Mouse (Mus musculus) heart, adult 9 months (tissue): ENCODE data around the gene Cage1.
A peak's percentile ranks its signal among the peaks of the same experiment; 100 is the strongest.

ENCODE experiments used
- DNase-seq, 2 experiments: peaks; one replicate each; pipeline ENCODE4 v3.0.0; 2022; ENCODE audit warnings: low spot score in 2 of 2

Cage1 gene

DNA sequence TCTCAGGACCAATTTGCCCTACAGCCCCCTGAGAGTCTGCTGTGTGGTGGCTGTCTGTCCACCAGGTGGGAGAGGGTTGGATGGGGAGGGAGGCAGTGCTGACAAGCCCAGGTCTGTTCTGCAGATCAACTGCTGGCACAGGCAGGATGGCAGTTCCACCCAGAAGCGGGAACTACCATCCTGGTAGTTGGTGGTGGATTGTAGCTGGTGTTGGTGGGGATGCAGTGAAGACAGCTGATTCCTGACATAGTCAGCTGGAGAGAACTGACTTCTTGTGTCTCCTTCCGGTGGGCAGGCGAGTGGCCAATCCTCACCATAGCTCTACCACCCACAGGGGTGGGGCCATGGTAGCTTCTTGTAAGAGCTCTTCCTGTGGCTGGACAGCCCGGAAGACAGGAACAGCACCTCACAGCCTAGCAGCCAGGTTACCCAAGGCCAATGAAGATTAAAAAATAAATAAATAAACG is 26.4 kb downstream of the Cage1 start:
- no peak for DNase-seq

DNA sequence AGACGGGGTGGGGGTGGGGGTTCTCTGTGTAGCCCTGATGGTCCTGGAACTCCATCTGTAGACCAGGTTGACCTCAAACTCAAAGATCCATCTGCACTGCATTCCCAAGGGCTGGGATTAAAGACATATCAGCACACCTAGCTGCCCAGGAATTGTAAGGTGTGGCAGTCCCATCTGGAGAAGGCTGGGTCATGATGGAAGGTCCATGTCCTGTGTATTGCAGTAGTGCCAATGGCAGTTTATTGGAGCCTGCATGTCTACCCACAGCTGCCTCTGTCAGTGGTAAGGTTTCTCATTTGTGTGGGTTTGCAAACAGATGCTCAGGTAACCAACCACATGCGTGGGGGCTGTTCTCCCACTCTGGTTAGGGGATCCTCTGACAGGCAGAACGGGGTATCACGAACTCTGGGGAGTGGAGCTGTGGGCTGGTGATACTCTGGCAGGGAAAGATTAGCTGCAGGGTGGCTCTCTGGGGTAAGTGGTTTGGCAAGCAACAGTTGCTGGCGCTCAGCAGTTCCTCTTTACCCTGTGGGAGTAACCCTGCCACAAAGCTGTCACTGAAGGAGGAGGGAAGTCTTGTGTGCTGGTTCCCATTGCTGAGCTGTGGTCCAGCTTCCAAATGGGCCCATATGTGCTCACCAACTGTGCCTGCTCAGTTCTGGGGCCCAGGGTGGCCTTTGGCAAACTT is 27.0 kb downstream of the Cage1 start:
- DNase-seq, result peak in 1 of 2 experiments; percentile 5

DNA sequence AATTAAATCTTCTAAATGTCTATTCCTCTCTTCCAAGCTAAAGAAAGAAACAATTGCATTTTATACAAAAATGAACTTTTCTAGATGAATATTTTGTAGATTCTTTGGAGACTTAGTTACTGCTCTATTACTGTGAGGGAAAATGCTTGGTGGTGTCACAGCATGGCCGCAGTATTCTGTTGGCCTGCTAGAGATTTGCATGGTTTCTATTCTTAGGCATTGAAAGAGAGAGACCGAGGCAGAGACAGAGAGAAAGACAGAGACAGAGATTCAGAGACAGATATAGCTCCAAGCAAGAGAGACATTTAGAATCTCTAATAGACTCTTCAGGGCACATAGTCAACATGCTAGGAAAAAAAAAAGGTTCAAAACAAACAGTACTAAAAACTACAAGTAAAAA is 28.9 kb downstream of the Cage1 start:
- DNase-seq, result no peak

DNA sequence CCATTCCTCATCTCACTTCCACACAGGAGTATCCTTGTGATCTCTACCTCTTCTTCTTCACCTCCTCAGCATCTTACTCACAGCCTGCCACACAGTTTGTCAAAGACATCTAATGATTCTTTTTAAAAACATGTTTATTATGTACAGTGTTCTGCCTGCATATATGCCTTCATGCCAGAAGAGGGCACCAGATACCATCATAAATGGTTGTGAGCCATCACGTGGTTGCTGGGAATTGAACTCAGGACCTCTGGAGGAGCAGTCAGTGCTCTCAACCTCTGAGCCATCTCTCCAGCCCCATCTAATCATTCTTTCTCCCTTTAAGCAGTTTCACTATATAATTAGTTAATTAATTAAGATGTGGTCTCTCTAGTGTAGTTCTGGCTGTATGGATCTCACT is 34.4 kb downstream of the Cage1 start:
- no peak for DNase-seq

DNA sequence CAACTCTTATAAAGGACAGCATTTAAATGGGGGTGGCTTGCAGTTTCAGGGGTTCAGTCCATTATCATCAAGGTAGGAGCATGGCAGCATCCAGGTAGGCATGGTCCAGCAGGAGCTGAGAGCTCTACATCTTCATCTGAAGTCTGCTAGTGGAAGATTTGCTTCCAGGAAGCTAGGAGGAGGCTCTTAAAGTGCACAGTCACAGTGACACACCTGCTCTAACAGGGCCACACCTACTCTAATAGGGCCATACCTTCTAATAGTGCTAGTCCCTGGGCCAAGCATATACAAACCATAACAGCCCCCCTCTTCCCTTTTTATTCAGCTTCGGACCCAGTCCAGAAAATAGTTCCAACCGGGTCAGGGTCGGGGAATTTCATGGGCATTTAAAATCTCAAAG is 37.2 kb downstream of the Cage1 start:
- no peak for DNase-seq

DNA sequence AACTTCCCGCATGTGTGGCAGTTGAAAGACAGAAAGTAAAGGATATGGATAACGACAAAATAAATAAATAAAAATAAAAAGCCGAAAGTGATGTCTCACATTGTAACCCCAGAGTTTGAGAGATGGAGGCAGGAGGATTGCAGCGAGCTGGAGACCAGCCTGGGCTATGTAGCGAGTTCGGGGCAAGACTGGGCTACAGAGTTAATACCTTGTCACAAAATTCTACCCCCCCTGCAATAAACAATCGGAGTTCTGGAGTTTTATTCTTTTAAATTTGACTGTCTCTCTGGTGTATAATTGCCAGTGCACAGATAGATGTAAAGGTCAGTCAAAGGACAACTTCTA is 42.5 kb downstream of the Cage1 start:
- no peak for DNase-seq

DNA sequence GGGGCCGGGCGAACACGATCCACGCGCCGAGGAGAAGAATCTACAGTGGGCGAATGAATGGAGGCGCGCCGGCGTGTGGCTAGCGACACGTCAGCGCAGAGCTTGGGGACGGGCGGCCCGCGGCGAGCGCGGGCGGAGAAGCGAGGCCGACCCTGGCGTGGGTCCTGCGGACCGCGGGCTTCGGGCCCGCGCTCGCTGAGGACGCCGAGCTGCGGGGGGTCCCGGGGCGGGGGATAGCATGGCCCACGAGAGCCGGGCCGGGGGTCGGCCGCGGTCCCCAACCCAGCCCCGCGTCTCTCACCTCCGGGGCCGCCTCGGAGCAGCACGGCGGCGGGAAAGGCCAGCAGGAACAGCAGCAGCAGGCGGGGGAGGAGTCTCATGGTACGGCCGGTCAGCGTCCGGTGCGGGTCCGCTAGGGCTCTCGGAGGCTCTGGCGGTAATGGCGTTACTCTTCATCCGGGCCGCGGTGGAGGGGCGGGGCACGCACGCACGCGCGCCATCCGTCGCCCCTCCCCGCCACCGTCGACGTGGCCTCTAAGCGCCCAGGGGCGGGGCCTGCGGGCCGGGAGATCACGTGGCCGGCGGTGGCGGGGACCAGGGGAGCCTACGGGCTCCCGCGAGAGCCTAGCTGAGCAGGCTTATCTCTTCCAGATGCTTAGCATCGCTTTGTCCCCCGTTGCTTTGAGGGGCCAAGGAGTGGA is 43.0 kb downstream of the Cage1 start, which contains the start of gene Ssr1:
Gene Ssr1, minus strand, starts transcription at position 514 of the 701 bp plus-strand sequence.
- DNase-seq, result peak; percentile 95

DNA sequence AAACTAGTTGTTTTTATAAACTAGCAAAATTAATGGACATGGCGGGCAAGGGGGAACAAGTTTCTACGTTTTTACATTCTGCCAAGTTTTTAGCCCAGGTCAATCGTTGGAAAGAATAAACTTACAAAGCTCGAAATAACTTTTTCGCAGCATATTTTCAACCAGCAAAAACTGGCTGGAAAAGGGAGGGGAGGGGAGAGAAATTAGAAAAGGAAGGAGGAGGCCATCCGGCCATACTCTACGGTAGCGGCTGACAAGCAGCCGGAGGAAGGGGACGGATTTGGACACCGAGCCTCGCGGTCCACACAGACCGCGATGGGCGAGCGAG is 43.5 kb downstream of the Cage1 start:
- DNase-seq, result peak in 1 of 2 experiments; percentile 9

DNA sequence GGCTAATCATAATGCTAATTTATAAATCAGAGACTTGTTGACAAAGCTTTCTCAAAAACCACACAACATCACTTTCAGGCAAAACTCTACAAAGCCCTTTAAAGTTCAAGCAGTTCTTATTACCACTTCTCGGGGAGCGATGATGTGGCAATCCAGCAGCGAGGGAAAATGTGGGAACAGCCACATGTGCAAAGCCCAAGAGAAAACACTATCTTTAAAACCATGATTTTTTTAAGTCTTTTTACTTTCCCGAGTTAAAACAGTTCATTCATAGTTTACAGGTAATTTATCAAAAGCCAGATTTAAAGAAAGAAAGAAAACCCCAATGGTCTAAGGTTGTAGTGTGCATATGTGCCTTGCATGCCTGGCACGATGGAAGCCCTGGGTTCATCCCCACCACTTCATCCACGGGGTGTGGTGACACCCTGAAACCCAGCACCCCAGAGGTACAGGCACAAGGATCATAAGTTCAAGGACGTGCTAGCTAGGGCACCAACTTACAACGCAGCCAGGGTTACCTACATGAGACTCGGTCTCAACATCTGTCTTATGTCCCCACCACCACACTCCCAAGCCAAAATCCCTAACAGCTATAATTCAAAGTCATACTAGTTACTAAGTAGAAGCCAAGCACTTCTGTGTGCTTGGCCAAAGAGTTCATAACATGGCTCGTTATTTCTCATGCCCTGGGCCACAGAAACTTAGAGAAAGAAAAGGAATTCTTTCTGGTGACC is 44.1 kb downstream of the Cage1 start:
- DNase-seq, result no peak

DNA sequence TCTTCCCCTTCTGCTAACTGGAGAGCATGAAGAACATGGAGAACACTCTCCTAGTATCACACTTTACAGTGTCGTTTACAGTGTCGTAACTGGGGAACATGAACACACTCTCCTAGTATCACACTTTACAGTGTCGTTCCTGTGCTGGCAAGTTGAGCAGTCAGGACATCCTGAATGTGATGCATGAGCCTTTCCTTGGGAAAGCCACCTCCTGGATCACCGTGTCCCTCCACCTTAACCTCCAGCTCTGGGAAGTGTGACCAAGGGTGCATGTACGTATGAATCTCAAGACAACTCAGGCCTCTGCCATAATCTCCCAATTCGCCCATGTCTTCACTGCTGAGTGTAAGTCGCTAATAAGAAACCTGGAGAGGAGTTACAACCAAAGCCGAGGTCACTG is 47.2 kb downstream of the Cage1 start:
- no peak for DNase-seq

DNA sequence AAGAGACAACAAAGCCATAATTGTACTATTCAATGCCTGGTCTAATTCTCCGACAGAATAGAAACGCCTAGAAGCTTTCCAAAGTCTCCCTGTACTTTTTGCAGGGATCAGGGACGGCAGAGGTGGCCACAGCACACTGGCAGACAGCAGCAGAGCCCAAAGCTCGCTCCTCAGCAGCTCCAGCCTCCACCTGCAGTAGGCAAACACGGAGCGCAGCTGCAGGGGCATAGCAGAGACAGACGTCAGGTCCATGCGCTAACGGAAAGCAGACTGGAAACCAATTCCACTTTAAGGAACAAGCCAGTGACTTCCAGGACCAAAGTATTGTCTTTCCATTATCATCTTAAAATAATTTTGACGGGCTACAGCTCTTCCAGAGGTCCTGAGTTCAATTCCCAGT is 50.7 kb downstream of the Cage1 start:
- DNase-seq, result no peak

DNA sequence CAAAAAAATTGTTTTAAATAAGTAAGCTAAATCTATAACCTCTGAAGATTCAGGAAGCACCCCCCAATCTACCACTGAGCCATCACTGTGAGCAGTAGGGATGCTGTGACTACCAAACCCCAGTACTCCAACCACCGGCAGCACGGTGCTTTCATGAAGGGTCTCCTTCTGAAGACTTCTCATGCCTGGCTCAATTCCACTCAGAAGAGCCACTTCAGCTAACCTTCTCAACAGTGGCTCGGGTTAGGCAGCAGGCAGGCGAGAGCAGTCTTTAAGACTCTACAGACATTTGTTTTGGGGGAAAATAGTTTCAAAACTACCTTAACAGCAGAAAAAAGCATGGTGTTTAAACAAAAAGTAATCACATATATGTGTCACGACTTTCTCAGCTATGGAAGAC is 55.8 kb downstream of the Cage1 start:
- DNase-seq, result no peak

DNA sequence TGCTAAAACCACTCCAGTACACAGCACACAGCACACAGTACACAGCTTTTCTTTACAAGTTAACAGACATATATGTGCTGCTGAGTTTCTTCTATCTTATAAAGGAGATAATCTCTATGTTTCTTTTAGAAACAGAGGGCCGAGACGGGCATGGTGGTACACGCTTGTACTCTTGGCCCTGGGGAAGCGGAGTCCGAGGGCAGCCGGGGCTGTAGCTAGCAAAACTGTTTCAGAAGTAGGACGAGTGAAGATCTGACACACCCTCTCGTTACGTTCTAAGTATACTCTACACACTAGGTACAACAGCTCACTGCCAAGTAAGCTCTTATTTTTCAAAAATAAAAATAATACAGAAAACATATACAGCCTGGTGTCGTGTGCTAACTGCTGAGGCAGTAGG is 56.5 kb downstream of the Cage1 start:
- DNase-seq, result no peak

DNA sequence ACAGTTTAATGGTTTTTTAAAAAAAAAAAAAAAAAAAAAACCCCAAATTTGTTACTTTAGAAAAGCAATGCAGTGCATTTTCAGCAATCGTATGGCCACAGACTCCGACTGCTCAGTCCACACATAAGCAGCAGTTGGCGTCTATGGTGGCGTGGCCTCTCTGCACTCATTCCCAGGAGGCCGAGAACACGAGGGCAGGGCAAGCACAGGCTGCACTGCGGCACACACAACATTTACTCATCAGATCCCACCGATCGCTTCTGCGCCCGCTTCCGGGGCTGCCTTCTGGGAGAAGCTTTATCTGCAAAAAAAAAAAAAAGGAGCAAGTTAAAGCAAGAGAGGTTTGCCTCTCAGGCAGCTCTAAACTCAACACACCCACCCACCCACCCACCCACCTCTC is 57.4 kb downstream of the Cage1 start:
- DNase-seq, result no peak

DNA sequence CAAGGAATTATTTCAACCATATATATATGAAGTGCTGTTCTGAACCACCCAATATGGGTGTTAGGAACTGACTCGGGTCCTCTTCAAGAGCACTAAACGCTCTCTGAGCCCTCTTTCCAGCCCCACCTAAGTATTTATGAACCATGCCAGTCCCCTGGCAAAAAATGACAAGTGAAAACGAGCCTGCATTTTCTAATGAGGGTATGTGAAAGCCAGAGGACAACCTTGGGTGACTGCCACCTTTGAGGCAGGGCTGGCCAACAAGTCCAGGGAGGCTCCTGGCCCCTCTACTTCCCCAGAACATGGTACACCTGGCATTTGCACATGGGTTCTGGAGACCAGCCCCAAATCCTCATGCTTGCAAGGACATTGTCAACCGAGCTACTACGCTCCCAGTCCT is 62.1 kb downstream of the Cage1 start:
- DNase-seq, result no peak

DNA sequence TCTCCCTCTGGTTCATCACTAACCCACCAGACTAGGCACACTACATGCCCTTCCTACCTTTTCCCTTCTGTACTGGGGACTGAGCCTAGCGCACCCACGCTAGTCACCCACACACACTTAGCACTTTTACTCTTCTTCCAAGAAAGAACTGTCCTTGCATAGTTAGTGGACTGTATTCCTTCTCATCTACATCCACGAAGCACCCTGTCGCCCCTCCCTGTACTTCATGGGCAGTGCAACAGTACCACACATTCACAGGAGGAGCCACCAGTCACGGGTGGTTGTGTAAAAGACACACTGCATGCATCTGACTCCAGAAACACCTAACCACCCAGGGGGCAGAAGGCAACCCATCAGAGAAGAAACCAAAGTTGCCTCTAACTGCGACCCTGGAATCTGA is 62.8 kb downstream of the Cage1 start:
- no peak for DNase-seq

DNA sequence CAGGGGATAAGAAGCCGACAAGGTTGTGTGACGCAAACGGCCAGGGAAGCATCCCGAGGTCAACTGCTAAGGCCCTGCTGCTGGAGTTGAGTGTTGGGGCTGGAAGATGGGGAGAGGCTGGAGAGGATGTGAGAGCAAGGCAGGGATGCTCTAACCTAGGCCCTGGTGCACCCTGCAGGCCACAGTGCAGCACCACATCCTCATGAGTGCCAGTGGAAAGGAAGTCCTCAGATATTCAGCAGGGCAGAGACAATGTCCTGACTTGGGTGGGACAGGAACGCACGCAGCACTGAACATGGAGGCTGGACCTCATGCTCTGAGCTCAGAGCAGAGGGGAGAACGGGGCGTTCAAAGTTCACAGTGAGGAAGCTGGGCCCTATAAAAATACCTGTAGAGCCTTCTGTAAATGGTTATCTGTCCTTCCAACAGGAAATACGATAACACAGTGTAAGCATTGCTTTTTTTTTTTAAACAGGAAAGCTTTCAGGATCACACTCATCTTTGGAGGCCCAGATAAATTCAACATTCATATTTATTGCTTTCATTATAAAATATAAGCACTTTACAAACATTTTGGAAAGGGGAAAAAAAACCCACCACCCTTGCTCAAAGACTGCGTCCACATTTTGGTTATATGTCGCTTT is 65.9 kb downstream of the Cage1 start:
- no peak for DNase-seq

DNA sequence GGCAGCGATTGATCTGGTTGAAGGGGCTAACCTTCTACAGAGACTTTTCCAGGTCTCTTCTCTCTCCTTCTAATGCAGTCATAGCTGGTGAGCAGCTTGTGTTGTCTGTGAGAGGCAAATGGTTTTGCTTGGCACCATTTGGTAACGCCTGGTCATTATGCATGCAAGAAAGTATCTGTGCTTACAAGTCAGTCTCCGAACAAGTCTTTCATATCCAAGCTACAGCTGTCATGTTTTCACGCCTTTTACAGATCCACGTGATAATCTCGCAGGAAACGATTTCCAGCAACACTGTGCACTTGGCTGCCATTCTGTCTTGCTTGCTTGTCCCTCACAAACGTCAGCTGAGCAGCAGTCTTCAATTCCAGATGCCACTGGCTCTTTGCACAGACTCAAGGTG is 66.9 kb downstream of the Cage1 start:
- DNase-seq, result no peak

DNA sequence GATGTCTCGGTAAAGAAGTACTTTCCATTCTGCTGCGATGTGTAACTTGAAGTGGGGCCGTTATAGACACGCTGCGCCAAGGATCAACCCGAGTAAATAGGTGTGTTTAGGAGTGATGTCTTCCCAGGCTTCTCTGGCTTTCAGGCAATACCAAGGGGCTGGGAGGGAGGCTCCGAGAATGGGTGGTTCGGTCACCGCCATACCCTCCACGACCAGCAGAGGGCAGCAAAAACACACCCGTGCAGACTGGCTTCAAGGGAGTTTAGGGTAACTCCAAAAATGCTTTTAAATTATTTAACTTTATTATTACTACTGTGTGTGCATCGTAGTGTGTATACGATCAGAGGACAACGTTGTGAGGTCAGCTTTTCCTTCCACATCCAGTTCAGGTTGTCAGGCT is 67.5 kb downstream of the Cage1 start:
- DNase-seq, result peak; percentile 69 to 74

DNA sequence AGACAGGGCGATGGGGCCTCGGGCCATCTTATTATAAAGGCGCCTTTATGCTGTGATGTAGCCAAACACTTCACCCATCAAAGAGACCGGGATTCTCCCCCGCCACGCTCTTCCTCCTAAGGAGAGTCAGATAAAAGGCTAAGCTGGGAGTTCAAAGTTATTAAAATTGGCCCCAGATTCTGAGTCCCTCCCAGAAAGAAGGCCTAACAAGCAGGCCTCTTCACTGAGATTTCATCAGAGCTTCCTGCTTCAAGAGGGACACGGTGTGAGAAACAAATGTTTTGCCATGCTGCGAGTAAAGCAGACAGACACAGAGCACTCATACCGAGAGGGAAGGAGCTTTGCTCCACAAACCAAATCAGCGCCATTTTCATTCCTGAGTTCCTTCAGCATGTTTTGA is 69.3 kb downstream of the Cage1 start:
- DNase-seq, result no peak

DNA sequence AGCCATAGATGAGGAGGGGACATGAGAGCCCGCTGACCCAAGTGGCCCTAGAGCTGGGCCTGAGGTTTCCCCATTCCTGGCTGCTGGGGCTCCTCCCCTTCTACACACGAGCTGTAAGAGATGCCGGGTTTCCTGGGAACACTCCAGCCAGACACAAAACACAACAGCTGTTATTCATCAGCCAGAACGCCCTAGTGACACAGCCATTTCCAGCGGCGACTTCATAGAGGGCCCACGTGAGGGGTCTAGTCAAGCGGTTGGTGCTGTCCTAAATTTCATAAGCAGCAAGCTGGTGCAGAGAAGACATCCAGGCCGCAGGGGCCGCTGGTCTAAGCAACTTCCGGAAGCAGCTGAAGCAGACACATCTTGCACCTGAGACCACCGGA is 69.8 kb downstream of the Cage1 start:
- no peak for DNase-seq

DNA sequence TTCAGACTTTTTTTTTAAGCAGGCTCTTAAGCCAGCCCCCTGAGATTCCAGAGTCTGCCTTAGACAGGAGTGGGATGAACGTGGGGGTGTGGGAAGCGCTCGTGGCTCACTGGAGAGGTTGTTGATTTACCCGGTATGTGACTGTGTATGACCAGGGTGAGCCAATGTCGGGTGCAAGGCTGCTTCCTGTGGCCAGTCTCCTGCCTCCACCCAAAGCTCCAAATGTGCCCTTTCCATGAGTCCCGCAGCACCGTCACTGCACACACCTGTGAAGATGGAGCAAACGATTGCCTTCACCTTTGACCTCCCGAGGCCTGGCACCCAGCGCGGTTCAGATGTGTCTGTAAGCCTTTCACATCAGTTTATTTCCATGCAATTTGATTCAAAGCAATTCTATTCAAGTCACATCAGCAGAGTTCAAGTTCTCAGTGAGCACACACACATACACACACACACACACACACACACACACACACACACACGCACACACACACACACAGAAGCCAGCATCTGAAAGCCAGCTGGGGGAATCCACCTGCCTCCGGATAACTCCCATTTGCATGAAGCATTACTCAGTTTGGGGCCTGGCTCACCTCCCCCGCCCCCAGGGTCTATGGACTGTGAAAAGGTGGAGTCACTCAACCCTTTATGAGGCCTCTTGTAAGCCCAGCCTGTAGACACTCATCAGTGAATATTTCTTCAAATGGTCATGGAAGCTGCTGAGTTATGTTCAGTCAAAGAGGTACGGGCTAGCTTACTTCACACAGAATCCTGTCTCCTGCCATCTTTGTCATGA is 70.4 kb downstream of the Cage1 start:
- DNase-seq, result no peak
